Mouse (Mus musculus) midbrain, postnatal 0 days (tissue): ENCODE results near the gene Klrg2. TPM values are rescaled to one million over a fixed set of nuclear protein-coding genes. Genes with fewer than 3 reads are reported as not detected.
"Not testable (repeated sequence)": the region's sequence is repeated elsewhere in the genome, so short reads cannot be mapped to it uniquely, and the experiment has no call there.

Source experiments
- ATAC-seq: fragments of 200-750 bp; cut with Nextera tagmentation; 2 replicates; pipeline ENCODE4 v1.8.0; 2017; ENCODE audit warnings: moderate number of reproducible peaks, mild to moderate bottlenecking, moderate TSS enrichment, moderate library complexity; ENCODE audit not compliant: low FRiP score
- DNase-seq: peaks from one replicate; pipeline ENCODE4 v3.0.0-alpha.2; 2015; ENCODE audit warnings: low spot score
- H3K27ac ChIP-seq: fragments of 300-500 bp; sonication (generic); 2 replicates; pipeline ENCODE4 v1.5.1; 2014; ENCODE audit warnings: low read depth, mild to moderate bottlenecking, low read length, mixed read lengths
- H3K27me3 ChIP-seq: fragments of 300-500 bp; sonication (generic); 2 replicates; pipeline ENCODE4 v1.6.1; 2014; ENCODE audit warnings: low read length, control low read depth, mixed read lengths; ENCODE audit not compliant: insufficient read depth
- H3K36me3 ChIP-seq: fragments of 300-500 bp; sonication (generic); 2 replicates; pipeline ENCODE4 v1.6.1; 2014; ENCODE audit warnings: low read length, control low read depth, mixed read lengths; ENCODE audit not compliant: insufficient read depth
- H3K4me1 ChIP-seq: fragments of 300-500 bp; sonication (generic); 2 replicates; pipeline ENCODE4 v1.6.1; 2014; ENCODE audit warnings: mild to moderate bottlenecking, control low read depth, antibody characterized with exemption, low read length, mixed read lengths; ENCODE audit not compliant: insufficient read depth
- H3K4me2 ChIP-seq: fragments of 300-500 bp; sonication (generic); 2 replicates; pipeline ENCODE4 v1.6.1; 2014; ENCODE audit warnings: low read depth, mild to moderate bottlenecking, low read length, mixed read lengths; ENCODE audit not compliant: poor library complexity, severe bottlenecking
- H3K4me3 ChIP-seq: fragments of 300-500 bp; sonication (generic); 2 replicates; pipeline ENCODE4 v1.5.1; 2014; ENCODE audit warnings: low read depth, mild to moderate bottlenecking, low read length, moderate library complexity
- H3K9ac ChIP-seq: fragments of 300-500 bp; sonication (generic); replicated peaks from 2 replicates; pipeline ENCODE4 v1.6.1; 2014; ENCODE audit warnings: mild to moderate bottlenecking, low read length, moderate library complexity, mixed read lengths; ENCODE audit not compliant: poor library complexity, severe bottlenecking
- H3K9me3 ChIP-seq: fragments of 300-500 bp; sonication (generic); 2 replicates; pipeline ENCODE4 v1.6.1; 2016; ENCODE audit warnings: low read length, control low read depth
- CTCF ChIP-seq: IDR thresholded peaks from 2 replicates; pipeline ENCODE4 v1.5.1; 2016; ENCODE audit warnings: antibody characterized with exemption, mild to moderate bottlenecking
- whole genome bisulfite sequencing: fragments of 180-500 bp; shearing (Covaris S2); extraction: QIAGEN DNeasy Blood & Tissue Kit; methylation state at CpG from one replicate; pipeline ENCODE4 v1.1.7; 2014; 5-methylcytosine and 5-hydroxymethylcytosine counted together
- polyA plus RNA-seq: library from polyadenylated mRNA; unstranded; fragments of >200 nt; fragmentation: Nextera tagmentation; extraction: Ambion mirVana; gene quantifications from 2 replicates; pipeline ENCODE4 v1.2.1, GENCODE M21; 2015
- total RNA-seq: library from RNA; depleted of rRNA; stranded (reverse); fragments of >200 nt; gene quantifications from 2 replicates; pipeline ENCODE4 v1.2.3, GENCODE M21; 2014

Klrg2 gene
- total and polyA plus RNA-seq, 2 experiments from 2014 or later, result 0.21 to 0.22 TPM

- no peak overlapping the region for H3K4me2 ChIP-seq
- no peak for ATAC-seq
- no peak overlapping the region for H3K9ac ChIP-seq
- no peak overlapping the region for H3K27ac ChIP-seq
- H3K9me3 ChIP-seq, result no peaks in the 10 kb centered on the region
- TF ChIP-seq CTCF, result no peak
- H3K4me3 ChIP-seq, result no peak overlapping the region
- H3K36me3 ChIP-seq, result peaks cover 6% of the 10 kb centered on the region; the same call in 1 of the 2 replicates
- WGBS, result 73% methylated on average over 7 of the region's 7 CpGs
- no peaks in the 10 kb centered on the region for H3K27me3 ChIP-seq
- no peaks in the 10 kb centered on the region for H3K4me1 ChIP-seq
- no peak for DNase-seq
Measured at GRCm38 (mm10) chr6:38671270-38671669, 34.2 kb upstream of the Klrg2 start.

- not testable (repeated sequence) for H3K27ac ChIP-seq, H3K9me3 ChIP-seq, H3K4me1 ChIP-seq, H3K9ac ChIP-seq, ATAC-seq, H3K36me3 ChIP-seq, H3K4me3 ChIP-seq, H3K4me2 ChIP-seq, H3K27me3 ChIP-seq, DNase-seq
- WGBS, result 70% methylated on average over 1 of the region's 1 CpGs
Measured at GRCm38 (mm10) chr6:38670488-38670887, 33.4 kb upstream of the Klrg2 start.

- 82% methylated on average over 6 of the region's 6 CpGs for WGBS
- Histone ChIP-seq H3K4me1 (no peaks in the 10 kb centered on the region), H3K4me2 (no peak overlapping the region), H3K4me3 (no peak overlapping the region), H3K36me3 (peaks cover 6% of the 10 kb centered on the region; the same call in 1 of the 2 replicates), H3K27ac (no peak overlapping the region), H3K9ac (no peak overlapping the region), H3K9me3 (no peaks in the 10 kb centered on the region), H3K27me3 (no peaks in the 10 kb centered on the region)
- TF ChIP-seq CTCF, result peak; percentile 35
- no peak for DNase-seq
- no peak for ATAC-seq
Measured at GRCm38 (mm10) chr6:38669580-38669979, 32.5 kb upstream of the Klrg2 start.

- no peaks in the 10 kb centered on the region for H3K36me3 ChIP-seq
Measured at GRCm38 (mm10) chr6:38662714-38663615, 25.9 kb upstream of the Klrg2 start, which contains the start of gene Clec2l. Gene Clec2l, plus strand, starts transcription at chr6:38663069.

GRCm38 (mm10) chr6:38661626-38662025 is 24.6 kb upstream of the Klrg2 start:
- WGBS, result 27% methylated on average over 4 of the region's 4 CpGs

More at GRCm38 (mm10) chr6:38662714-38663615, 25.9 kb upstream of the Klrg2 start, which contains the start of gene Clec2l:
- ATAC-seq (peak; percentile 88), DNase-seq (peak; percentile 52)
- H3K9ac ChIP-seq, result peak within 1 kb of the TSS; percentile 93
- peak within 1 kb of the TSS; percentile 73 for H3K4me3 ChIP-seq
- peak within 1 kb of the TSS; percentile 73 for H3K27ac ChIP-seq
- no peaks in the 10 kb centered on the region for H3K27me3 ChIP-seq
- no peak for TF ChIP-seq CTCF
- no peaks in the 10 kb centered on the region for H3K9me3 ChIP-seq
- 1% methylated on average over 69 of the region's 84 CpGs for WGBS
- peaks cover 5% of the 10 kb centered on the region; the same call in 1 of the 2 replicates for H3K4me1 ChIP-seq
- peak within 1 kb of the TSS; percentile 84 for H3K4me2 ChIP-seq

More at GRCm38 (mm10) chr6:38661626-38662025, 24.6 kb upstream of the Klrg2 start:
- no peaks in the 10 kb centered on the region for H3K27me3 ChIP-seq
- DNase-seq (no peak), ATAC-seq (no peak)
- TF ChIP-seq CTCF, result no peak
- no peaks in the 10 kb centered on the region for H3K9me3 ChIP-seq
- no peak overlapping the region for H3K4me2 ChIP-seq
- no peak overlapping the region for H3K27ac ChIP-seq
- no peak overlapping the region for H3K9ac ChIP-seq
- H3K36me3 ChIP-seq, result no peaks in the 10 kb centered on the region
- H3K4me1 ChIP-seq, result peaks cover 5% of the 10 kb centered on the region; the same call in 1 of the 2 replicates
- no peak overlapping the region for H3K4me3 ChIP-seq
